ENCODE assay signal across 20 mouse cellular contexts in the genomic region with DNA sequence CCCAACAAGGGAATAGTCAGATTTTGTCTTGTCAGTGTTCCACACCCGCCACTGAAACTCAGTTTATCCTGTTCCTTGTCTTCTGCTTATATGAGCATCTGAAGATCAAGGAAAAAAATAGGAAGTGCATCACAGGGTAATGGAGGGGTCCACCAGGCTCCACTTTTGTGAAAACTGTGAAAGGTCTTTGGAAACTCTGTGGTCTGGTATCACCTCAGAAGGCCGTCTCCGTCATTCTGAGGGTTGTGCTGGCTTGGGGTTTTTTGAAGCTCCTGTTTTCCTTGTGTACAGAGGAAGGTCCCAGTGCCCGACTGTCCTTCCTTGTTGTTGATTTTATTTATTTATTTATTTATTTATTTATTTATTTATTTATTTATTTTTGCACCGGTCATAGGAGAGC. TPM values are rescaled to one million over a fixed set of nuclear protein-coding genes. Genes with fewer than 3 reads are reported as not detected.
DNase-seq lines count a peak whose midpoint lies in the region; ATAC-seq and TF ChIP-seq lines count a peak whose summit lies in the region.
"Had no signal": no experiment of that assay in that cellular context is flagged by ENCODE, and none has a peak within 500 bp of the region (broad histone marks: within the 10 kb centered on the region; RNA-seq: fewer than 3 reads in every experiment).

No protein-coding gene starts in this region.

- H3K4me1 ChIP-seq in lung, embryonic 14.5 days (ENCODE audit: insufficient read depth) = no peaks in the 10 kb centered on the region
- no peaks in the 10 kb centered on the region for H3K4me1 ChIP-seq in lung, adult 2 months (ENCODE audit: control insufficient read depth, insufficient read depth, low read length)
- H3K4me1 ChIP-seq in kidney, embryonic 15.5 days = no peaks in the 10 kb centered on the region
- H3K4me1 ChIP-seq: embryonic facial prominence, embryonic 12.5 days; forebrain, embryonic 12.5 days had no signal

- no peak for TF ChIP-seq CTCF in lung, embryonic 14.5 days (IDR thresholded peaks at IDR 0.05; ENCODE audit: low read depth)
- no peak for TF ChIP-seq CTCF in lung, adult 2 months (IDR thresholded peaks at IDR 0.05; ENCODE audit: insufficient read depth, low read length)

- no peak for TF ChIP-seq POLR2A in lung, adult 2 months (IDR thresholded peaks at IDR 0.05; ENCODE audit: borderline replicate concordance, extremely low read depth, low read depth, low read length)

- DNase-seq in lung, embryonic 14.5 days = no peak
- no peak for DNase-seq in lung, adult 2 months
- DNase-seq in kidney, postnatal 14 days = no peak
- DNase-seq: adrenal gland, adult 2 months; adrenal gland, postnatal 10 days; adrenal gland, postnatal 25 days; cerebellum, adult 11 months; cerebellum, adult 18-20 months; cerebellum, adult 8-10 months; cerebellum, adult 9-11 months; cerebellum, postnatal 14 days; cerebellum, postnatal 36 days had no signal

- no peak overlapping the region for H3K9ac ChIP-seq in lung, embryonic 14.5 days
- no peak overlapping the region for H3K9ac ChIP-seq in kidney, embryonic 15.5 days
- H3K9ac ChIP-seq: embryonic facial prominence, embryonic 12.5 days; forebrain, embryonic 12.5 days had no signal

- 88% methylated on average over 5 of the region's 5 CpGs for whole genome bisulfite sequencing in lung, embryonic 14.5 days
- 93% methylated on average over 5 of the region's 5 CpGs for WGBS in lung, adult 2 months
- 88% methylated on average over 5 of the region's 5 CpGs for WGBS in kidney, embryonic 15.5 days

- H3K9me3 ChIP-seq in lung, embryonic 14.5 days (ENCODE audit: low read depth, low read length) = no peaks in the 10 kb centered on the region
- no peaks in the 10 kb centered on the region for H3K9me3 ChIP-seq in kidney, embryonic 15.5 days (replicated peaks)
- H3K9me3 ChIP-seq: embryonic facial prominence, embryonic 12.5 days; forebrain, embryonic 12.5 days had no signal

- H3K4me2 ChIP-seq in lung, embryonic 14.5 days = no peak overlapping the region
- H3K4me2 ChIP-seq in kidney, embryonic 15.5 days = no peak overlapping the region
- H3K4me2 ChIP-seq: embryonic facial prominence, embryonic 12.5 days; forebrain, embryonic 12.5 days had no signal

- no peaks in the 10 kb centered on the region for H3K27me3 ChIP-seq in lung, embryonic 14.5 days (ENCODE audit: insufficient read depth, low read length)
- H3K27me3 ChIP-seq in kidney, embryonic 15.5 days = no peaks in the 10 kb centered on the region
- H3K27me3 ChIP-seq: embryonic facial prominence, embryonic 12.5 days; forebrain, embryonic 12.5 days had no signal

- H3K4me3 ChIP-seq in lung, embryonic 14.5 days (ENCODE audit: low read depth, low read length) = no peak overlapping the region
- no peak overlapping the region for H3K4me3 ChIP-seq in lung, adult 2 months (replicated peaks; ENCODE audit: extremely low read depth, low read depth, low read length)
- no peak overlapping the region for H3K4me3 ChIP-seq in kidney, embryonic 15.5 days (replicated peaks)
- H3K4me3 ChIP-seq: embryonic facial prominence, embryonic 12.5 days; forebrain, embryonic 12.5 days had no signal

- no peaks in the 10 kb centered on the region for H3K36me3 ChIP-seq in lung, embryonic 14.5 days (ENCODE audit: insufficient read depth)
- no peaks in the 10 kb centered on the region for H3K36me3 ChIP-seq in kidney, embryonic 15.5 days
- H3K36me3 ChIP-seq: embryonic facial prominence, embryonic 12.5 days; forebrain, embryonic 12.5 days had no signal

- 0 out of 2 replicates have a peak, but pooled peaks have one; percentile 3 for ATAC-seq in lung, embryonic 14.5 days (ENCODE audit: insufficient read depth)
- peak; percentile 80 for ATAC-seq in granulocyte monocyte progenitor cell, adult 5-6 weeks (replicated peaks; ENCODE audit: poor library complexity, severe bottlenecking)
- peak; percentile 77 for ATAC-seq in megakaryocyte progenitor cell, adult 5-6 weeks (replicated peaks; ENCODE audit: poor library complexity)
- no peak for ATAC-seq in kidney, embryonic 15.5 days (replicated peaks; ENCODE audit: low FRiP score)
- ATAC-seq: forebrain, embryonic 14.5 days; forebrain, embryonic 16.5 days had no signal

- no peak overlapping the region for H3K27ac ChIP-seq in lung, embryonic 14.5 days (ENCODE audit: low read depth)
- no peak overlapping the region for H3K27ac ChIP-seq in kidney, embryonic 15.5 days
- H3K27ac ChIP-seq: embryonic facial prominence, embryonic 12.5 days; forebrain, embryonic 12.5 days had no signal

RNA-seq across cellular contexts. Expression of a gene that starts 20.9 kb away (rescaled TPM):
- 8.8 and 9.8 TPM in 2 replicates for polyA plus RNA-seq in lung, embryonic 14.5 days (2014; fragmentation: Nextera tagmentation; extraction: Ambion mirVana)
- polyA plus RNA-seq in lung, adult 2 months (2012; rRNA removed) = 3.5 and 6.3 TPM in 2 replicates
- total RNA-seq in granulocyte monocyte progenitor cell, adult 5-6 weeks (2014; fragmentation: Nextera tagmentation) = 6.0 and 7.4 TPM in 2 replicates
- 2.8 and 5.6 TPM in 2 replicates for total RNA-seq in granulocyte monocyte progenitor cell, adult 5-6 weeks (2017)
- total RNA-seq in megakaryocyte progenitor cell, adult 5-6 weeks (2015) = 5.5 and 6.2 TPM in 2 replicates
- total RNA-seq in megakaryocyte progenitor cell, adult 5-6 weeks (2017) = 2.7 and 7.1 TPM in 2 replicates
- polyA plus RNA-seq in kidney, embryonic 15.5 days (2015; fragmentation: Nextera tagmentation; extraction: Ambion mirVana) = 1.5 and 1.7 TPM in 2 replicates
- total RNA-seq: MEL had no signal
